Mouse (Mus musculus) midbrain, embryonic 15.5 days (tissue): Measurements from ENCODE around the gene Polk. TPM values are rescaled to one million over a fixed set of nuclear protein-coding genes. Genes with fewer than 3 reads are reported as not detected.

Source experiments
- ATAC-seq: fragments of 200-750 bp; cut with Nextera tagmentation; replicated peaks from 2 replicates; pipeline ENCODE4 v1.8.0; 2017; ENCODE audit warnings: moderate TSS enrichment
- H3K27ac ChIP-seq: fragments of 300-500 bp; sonication (generic); 2 replicates; pipeline ENCODE4 v1.5.1; 2015; ENCODE audit warnings: mild to moderate bottlenecking, inconsistent platforms
- H3K27me3 ChIP-seq: fragments of 300-500 bp; sonication (generic); replicated peaks from 2 replicates; pipeline ENCODE4 v1.6.1; 2015; ENCODE audit warnings: inconsistent platforms
- H3K36me3 ChIP-seq: fragments of 300-500 bp; sonication (generic); replicated peaks from 2 replicates; pipeline ENCODE4 v1.6.1; 2015; ENCODE audit warnings: inconsistent platforms
- H3K4me1 ChIP-seq: fragments of 300-500 bp; sonication (generic); 2 replicates; pipeline ENCODE4 v1.6.1; 2015; ENCODE audit warnings: inconsistent platforms
- H3K4me2 ChIP-seq: fragments of 300-500 bp; sonication (generic); 2 replicates; pipeline ENCODE4 v1.6.1; 2015; ENCODE audit warnings: inconsistent platforms, mild to moderate bottlenecking, moderate library complexity
- H3K4me3 ChIP-seq: fragments of 300-500 bp; sonication (generic); 2 replicates; pipeline ENCODE4 v1.5.1; 2015; ENCODE audit warnings: mild to moderate bottlenecking, inconsistent platforms
- H3K9ac ChIP-seq: fragments of 300-500 bp; sonication (generic); 2 replicates; pipeline ENCODE4 v1.6.1; 2015; ENCODE audit warnings: mild to moderate bottlenecking, inconsistent platforms
- H3K9me3 ChIP-seq: fragments of 300-500 bp; sonication (generic); 2 replicates; pipeline ENCODE4 v1.6.1; 2016; ENCODE audit warnings: inconsistent platforms
- WGBS: fragments of 180-500 bp; shearing (Covaris S2); methylation state at CpG from one replicate; pipeline ENCODE4 v1.1.7; 2015; ENCODE audit warnings: mixed read lengths; 5-methylcytosine and 5-hydroxymethylcytosine counted together
- polyA plus RNA-seq: library from polyadenylated mRNA; unstranded; fragments of >200 nt; fragmentation: Nextera tagmentation; extraction: Ambion mirVana; gene quantifications from 2 replicates; pipeline ENCODE4 v1.2.1, GENCODE M21; 2015

Polk gene
- polyA plus RNA-seq, 1 experiment from 2014 or later, result 7.6 TPM

DNA sequence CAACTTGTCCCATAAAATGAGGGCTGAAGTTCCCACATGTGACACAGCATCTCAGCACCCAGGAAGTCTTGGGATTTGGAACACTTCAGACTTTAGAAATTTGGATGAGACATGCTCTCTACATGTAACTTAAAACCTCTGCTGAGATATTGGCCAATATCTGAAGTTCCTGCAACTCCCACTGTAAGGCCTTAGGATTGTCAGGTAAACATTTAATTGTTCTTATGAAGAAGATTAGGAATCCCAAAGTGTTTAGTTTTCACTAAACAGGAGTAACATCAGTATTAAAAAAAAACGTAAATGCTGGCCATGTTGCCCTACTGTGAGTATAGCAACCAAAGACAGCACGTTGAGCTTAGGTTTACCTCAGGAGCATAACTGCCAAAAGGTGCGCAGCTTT, 51.9 kb downstream of the Polk start, which contains the start of gene Gm17622:
Gene Gm17622, plus strand, starts transcription at position 301 of the 400 bp plus-strand sequence.
- Histone ChIP-seq H3K9me3 (no peaks in the 10 kb centered on the region; the same call in 1 of the 2 replicates), H3K27me3 (no peaks in the 10 kb centered on the region), H3K9ac (no peak within 1 kb of the TSS), H3K27ac (no peak within 1 kb of the TSS), H3K4me3 (no peak within 1 kb of the TSS), H3K4me2 (no peak within 1 kb of the TSS), H3K4me1 (no peaks in the 10 kb centered on the region), H3K36me3 (0 out of 2 replicates have a peak, but pooled peaks cover 9% of the 10 kb centered on the region)
- 93% methylated on average over 3 of the region's 3 CpGs for WGBS
- no peak for ATAC-seq

DNA sequence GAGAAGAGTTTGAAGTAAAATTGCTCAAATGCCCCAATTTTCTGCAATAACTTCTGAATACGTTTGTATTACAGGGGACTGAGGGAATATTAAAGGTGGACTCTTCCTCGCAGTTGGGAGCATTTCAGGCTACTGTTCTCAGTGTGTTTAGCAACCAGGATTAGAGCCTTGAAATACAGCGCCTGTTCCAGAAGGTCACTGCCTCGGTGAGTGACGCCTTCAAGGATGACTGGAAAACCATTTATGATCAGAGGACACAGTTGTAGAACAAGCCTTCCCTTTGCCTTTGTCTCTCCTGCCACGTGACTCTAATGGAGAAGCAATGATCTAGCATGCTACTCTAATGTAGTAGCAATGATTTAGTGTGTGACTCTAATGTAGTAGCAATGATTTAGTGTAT, 54.4 kb downstream of the Polk start:
- ATAC-seq, result no peak
- Histone ChIP-seq H3K27ac (no peak overlapping the region), H3K9ac (no peak overlapping the region), H3K27me3 (no peaks in the 10 kb centered on the region), H3K36me3 (peaks cover 11% of the 10 kb centered on the region; the same call in 1 of the 2 replicates), H3K4me3 (no peak overlapping the region), H3K9me3 (no peaks in the 10 kb centered on the region; the same call in 1 of the 2 replicates), H3K4me2 (no peak overlapping the region), H3K4me1 (no peaks in the 10 kb centered on the region)
- 94% methylated on average over 6 of the region's 6 CpGs for WGBS

DNA sequence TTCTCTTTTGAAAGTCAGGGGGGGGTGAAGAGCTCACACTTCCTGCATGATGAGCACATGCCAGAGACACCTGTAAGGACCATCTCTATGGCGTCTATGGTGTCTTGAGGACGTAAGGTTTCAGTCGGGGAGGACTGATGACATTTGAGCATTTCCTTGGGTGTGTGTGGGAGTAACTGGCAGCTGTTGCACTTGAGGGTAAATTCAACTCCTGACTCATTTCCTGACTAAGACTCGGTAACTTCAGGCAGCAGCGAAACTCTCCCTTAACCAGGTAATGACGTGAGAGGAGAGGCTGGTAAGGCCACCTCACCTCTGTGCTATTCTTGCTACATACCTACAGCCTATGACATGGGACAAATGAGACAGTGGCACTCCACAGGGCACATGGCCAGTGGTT, 55.1 kb downstream of the Polk start:
- no peak for ATAC-seq
- H3K9me3 ChIP-seq, result no peaks in the 10 kb centered on the region; the same call in 1 of the 2 replicates
- no peak overlapping the region for H3K27ac ChIP-seq

DNA sequence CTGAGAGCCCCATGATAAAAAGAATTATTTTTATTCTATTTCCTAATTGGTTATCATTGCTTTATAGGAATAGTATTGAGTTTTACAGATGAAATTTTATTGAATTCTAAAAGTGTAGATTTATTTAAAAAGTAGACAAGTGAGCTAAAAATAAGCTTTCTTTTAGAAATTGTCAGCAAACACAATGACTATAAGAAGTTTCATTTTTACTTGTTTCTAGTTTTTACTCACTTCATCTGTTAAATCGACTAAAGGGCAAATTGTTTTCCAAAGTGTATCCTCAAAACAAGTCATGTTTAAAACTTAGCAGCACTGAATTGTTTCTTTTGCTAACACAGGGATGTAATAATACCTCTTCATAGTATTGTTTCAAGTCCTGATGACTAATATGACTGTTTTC, 63.4 kb downstream of the Polk start:
- no peak overlapping the region for H3K9ac ChIP-seq
- WGBS, result 97% methylated on average over 1 of the region's 1 CpGs
- no peaks in the 10 kb centered on the region for H3K4me1 ChIP-seq
- H3K9me3 ChIP-seq, result no peaks in the 10 kb centered on the region
- no peaks in the 10 kb centered on the region for H3K27me3 ChIP-seq
- ATAC-seq, result no peak
- no peaks in the 10 kb centered on the region; the same call in 1 of the 2 replicates for H3K36me3 ChIP-seq
- H3K27ac ChIP-seq, result no peak overlapping the region
- H3K4me3 ChIP-seq, result no peak overlapping the region
- no peak overlapping the region for H3K4me2 ChIP-seq

More for the DNA sequence above, 55.1 kb downstream of the Polk start:
- no peak overlapping the region for H3K4me3 ChIP-seq
- 90% methylated on average over 6 of the region's 6 CpGs for WGBS
- peaks cover 11% of the 10 kb centered on the region; the same call in 1 of the 2 replicates for H3K36me3 ChIP-seq
- H3K4me1 ChIP-seq, result no peaks in the 10 kb centered on the region
- H3K9ac ChIP-seq, result no peak overlapping the region
- no peak overlapping the region for H3K4me2 ChIP-seq
- no peaks in the 10 kb centered on the region for H3K27me3 ChIP-seq

DNA sequence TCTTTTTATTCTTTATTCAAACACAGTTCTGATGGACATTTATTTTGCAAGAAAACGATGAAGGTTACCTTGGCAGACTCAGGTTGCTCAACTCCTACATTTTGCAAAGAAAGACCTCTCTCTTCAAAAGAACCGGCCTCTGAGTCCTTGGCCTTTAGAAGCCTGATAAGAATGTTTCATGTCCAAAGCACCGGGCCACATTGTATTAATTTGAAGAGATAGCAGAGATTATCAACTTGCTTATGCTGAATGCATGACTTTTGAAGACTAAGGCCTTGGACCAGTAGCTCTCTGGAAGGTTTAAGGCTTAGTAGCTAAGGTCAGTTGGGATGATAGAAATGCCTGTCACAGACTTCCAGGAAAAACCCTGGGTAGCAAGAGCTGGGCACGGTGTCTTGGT, 65.2 kb downstream of the Polk start:
- Histone ChIP-seq H3K4me2 (no peak overlapping the region), H3K36me3 (no peaks in the 10 kb centered on the region), H3K27me3 (no peaks in the 10 kb centered on the region), H3K9ac (no peak overlapping the region), H3K4me3 (no peak overlapping the region), H3K9me3 (no peaks in the 10 kb centered on the region), H3K4me1 (no peaks in the 10 kb centered on the region), H3K27ac (no peak overlapping the region)
- ATAC-seq, result no peak
- WGBS, result 97% methylated on average over 4 of the region's 4 CpGs

DNA sequence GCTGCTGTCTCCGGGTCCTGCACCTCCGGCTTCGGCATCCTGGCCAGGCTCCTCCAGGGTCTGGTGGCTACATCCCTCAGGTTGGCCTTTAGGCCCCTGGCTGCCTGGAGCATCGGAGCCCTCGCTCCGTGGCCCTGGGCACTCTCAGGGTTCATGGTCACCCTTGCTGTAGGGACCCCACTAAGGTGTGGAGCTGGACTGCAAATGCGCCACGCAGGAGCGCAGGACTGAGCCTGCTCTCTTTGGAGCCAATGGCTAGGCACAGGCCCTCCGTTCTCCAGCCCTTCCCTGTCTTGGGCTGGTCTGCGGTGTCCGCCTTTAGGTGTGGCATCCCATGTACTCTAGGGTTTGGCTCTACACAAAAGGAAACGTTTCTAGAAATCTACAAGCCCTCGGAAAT, 71.4 kb downstream of the Polk start, which contains the start of gene Ankdd1b:
Gene Ankdd1b, minus strand, starts transcription at position 242 of the 400 bp plus-strand sequence.
- no peaks in the 10 kb centered on the region for H3K4me1 ChIP-seq
- no peak within 1 kb of the TSS for H3K27ac ChIP-seq
- H3K9me3 ChIP-seq, result no peaks in the 10 kb centered on the region
- H3K4me2 ChIP-seq, result no peak within 1 kb of the TSS
- no peak within 1 kb of the TSS for H3K9ac ChIP-seq
- H3K36me3 ChIP-seq, result no peaks in the 10 kb centered on the region
- ATAC-seq, result no peak
- H3K27me3 ChIP-seq, result no peaks in the 10 kb centered on the region
- no peak within 1 kb of the TSS for H3K4me3 ChIP-seq
- WGBS, result 93% methylated on average over 14 of the region's 14 CpGs

DNA sequence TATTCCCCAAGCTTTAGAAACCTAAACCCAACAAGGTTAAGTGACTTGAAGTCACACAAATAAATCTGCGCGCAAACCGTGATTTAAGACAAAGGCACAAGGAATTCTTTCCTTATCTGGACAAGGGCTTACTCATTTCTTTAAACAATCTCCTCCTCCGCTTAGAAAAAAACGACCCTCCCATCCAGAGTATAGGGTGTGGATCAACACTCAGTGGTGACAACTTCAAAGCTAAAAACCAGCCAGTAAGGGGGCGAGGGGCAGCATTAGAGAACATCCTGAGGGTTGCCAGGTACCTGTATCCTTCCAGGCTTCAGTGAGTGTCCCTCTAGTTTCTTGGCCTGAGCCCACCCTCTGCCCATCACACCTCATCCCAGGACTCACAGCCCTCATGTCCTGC, 71.8 kb downstream of the Polk start:
- ATAC-seq, result no peak
- Histone ChIP-seq H3K9ac (no peak overlapping the region), H3K9me3 (no peaks in the 10 kb centered on the region), H3K27ac (no peak overlapping the region), H3K27me3 (no peaks in the 10 kb centered on the region), H3K4me1 (no peaks in the 10 kb centered on the region), H3K36me3 (no peaks in the 10 kb centered on the region), H3K4me3 (no peak overlapping the region), H3K4me2 (no peak overlapping the region)
- WGBS, result 89% methylated on average over 6 of the region's 6 CpGs

DNA sequence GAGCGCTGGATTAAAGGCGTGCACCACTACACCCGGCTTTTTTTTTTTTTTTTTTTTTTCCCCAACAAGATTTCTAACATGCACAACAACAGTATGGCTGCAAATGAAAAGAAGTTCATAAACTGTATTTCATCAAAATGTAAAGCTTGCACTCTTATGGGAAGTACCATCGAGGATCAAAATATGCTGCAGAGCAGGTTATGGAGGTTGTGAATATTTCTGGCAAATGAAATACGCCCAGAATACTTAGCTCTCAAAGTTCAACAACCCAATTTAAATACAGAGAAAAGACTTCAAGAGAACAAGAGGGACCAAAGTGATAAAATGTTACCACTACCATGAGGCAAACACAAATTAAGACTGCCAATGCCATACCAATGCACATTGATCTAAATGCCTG, 73.7 kb downstream of the Polk start:
- whole genome bisulfite sequencing, result 88% methylated on average over 5 of the region's 5 CpGs
- H3K9ac ChIP-seq, result no peak overlapping the region
- H3K27ac ChIP-seq, result no peak overlapping the region
- no peaks in the 10 kb centered on the region for H3K9me3 ChIP-seq
- H3K4me1 ChIP-seq, result no peaks in the 10 kb centered on the region
- no peak for ATAC-seq
- H3K36me3 ChIP-seq, result no peaks in the 10 kb centered on the region
- no peaks in the 10 kb centered on the region for H3K27me3 ChIP-seq
- no peak overlapping the region for H3K4me2 ChIP-seq
- H3K4me3 ChIP-seq, result no peak overlapping the region

DNA sequence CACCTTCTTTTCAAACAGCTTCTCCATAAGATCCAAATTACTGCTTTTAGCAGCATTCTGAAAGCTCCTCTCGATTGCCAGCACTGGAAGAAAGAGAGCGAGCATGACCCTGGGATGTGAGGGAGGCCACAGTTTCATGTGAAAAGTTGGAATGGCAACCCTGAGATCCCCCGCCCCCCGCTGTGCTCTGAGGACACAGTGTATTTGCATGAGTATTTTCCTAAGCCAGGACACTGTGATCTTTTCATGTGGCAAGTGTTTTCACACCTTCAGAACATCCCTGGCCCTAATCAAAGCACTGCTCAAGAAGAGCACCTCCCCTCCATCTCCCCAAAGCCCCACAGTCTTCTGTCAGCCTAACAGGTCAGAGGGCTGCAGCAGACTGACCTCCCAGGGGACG, 77.1 kb downstream of the Polk start:
- Histone ChIP-seq H3K9ac (no peak overlapping the region), H3K9me3 (no peaks in the 10 kb centered on the region), H3K4me3 (no peak overlapping the region), H3K27ac (no peak overlapping the region), H3K4me2 (no peak overlapping the region), H3K27me3 (no peaks in the 10 kb centered on the region), H3K36me3 (no peaks in the 10 kb centered on the region), H3K4me1 (no peaks in the 10 kb centered on the region)
- 62% methylated on average over 5 of the region's 5 CpGs for WGBS
- ATAC-seq, result no peak

DNA sequence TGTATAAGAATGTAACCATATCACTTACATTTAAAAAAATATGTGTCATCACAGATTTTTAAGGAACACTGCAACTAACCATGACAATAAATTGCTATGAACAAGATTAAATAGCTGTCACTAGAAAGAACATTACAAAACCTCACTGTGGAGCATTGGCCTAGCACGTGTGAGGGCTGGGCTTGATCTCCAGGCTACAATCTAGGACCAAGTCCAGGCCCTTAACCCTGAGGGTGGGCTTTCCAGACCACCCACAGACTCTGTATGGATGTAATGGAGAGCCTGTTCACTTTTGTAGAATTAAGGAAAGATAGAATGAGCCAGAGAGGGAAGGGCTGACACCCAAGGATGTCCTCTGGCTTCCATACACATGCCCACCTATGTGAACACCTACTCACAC, 79.7 kb downstream of the Polk start:
- Histone ChIP-seq H3K36me3 (no peaks in the 10 kb centered on the region), H3K4me2 (no peak overlapping the region), H3K4me3 (no peak overlapping the region), H3K27me3 (no peaks in the 10 kb centered on the region), H3K9me3 (no peaks in the 10 kb centered on the region), H3K9ac (no peak overlapping the region), H3K27ac (no peak overlapping the region), H3K4me1 (no peaks in the 10 kb centered on the region)
- 77% methylated on average over 1 of the region's 1 CpGs for WGBS
- no peak for ATAC-seq

DNA sequence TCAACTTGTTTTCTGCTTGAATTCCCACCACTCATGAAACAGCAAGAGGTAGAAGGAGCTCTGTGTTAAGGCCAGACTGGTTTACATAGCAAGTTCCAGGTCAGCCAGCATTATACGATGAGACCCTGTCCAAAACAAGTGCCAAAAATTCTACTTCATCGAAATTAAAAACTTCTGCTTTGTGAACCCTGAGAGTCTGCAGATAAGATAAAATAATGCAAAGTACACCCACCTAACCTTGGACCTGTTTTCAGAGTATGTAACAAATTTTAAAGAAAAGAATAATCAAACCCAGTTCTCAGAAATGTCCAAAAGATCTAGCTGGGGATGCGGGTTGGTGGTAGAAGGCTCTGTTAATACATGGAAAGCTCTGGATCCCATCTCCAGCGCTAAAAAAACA, 83.8 kb downstream of the Polk start:
- WGBS, result 83% methylated on average over 4 of the region's 4 CpGs
- Histone ChIP-seq H3K36me3 (no peaks in the 10 kb centered on the region), H3K27me3 (no peaks in the 10 kb centered on the region), H3K4me3 (no peak overlapping the region), H3K4me2 (no peak overlapping the region), H3K9me3 (no peaks in the 10 kb centered on the region), H3K27ac (no peak overlapping the region), H3K4me1 (no peaks in the 10 kb centered on the region), H3K9ac (no peak overlapping the region)
- ATAC-seq, result no peak

DNA sequence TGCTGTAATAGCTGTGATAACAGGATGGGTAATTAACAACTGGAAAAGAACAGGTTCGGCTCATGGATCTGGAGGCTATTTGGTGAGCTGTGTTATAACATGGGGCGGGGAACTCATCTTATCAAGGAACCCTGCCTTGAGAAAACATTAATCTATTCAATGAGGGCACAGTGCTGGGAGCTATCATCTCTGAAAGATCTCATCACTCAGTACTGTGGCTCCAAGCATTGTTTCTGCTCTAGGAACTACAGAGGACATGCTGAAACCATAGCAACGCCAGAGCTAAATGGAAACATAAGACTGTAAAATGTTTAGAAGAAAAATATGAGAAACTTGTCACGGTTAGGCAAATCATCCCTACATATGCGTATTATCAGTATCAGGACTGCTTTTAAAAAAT, 84.4 kb downstream of the Polk start:
- no peaks in the 10 kb centered on the region for H3K4me1 ChIP-seq
- no peak overlapping the region for H3K4me3 ChIP-seq
- H3K27me3 ChIP-seq, result no peaks in the 10 kb centered on the region
- no peak for ATAC-seq
- WGBS, result 81% methylated on average over 5 of the region's 5 CpGs
- H3K9me3 ChIP-seq, result no peaks in the 10 kb centered on the region
- no peak overlapping the region for H3K9ac ChIP-seq
- no peak overlapping the region for H3K4me2 ChIP-seq
- H3K27ac ChIP-seq, result no peak overlapping the region
- no peaks in the 10 kb centered on the region for H3K36me3 ChIP-seq

DNA sequence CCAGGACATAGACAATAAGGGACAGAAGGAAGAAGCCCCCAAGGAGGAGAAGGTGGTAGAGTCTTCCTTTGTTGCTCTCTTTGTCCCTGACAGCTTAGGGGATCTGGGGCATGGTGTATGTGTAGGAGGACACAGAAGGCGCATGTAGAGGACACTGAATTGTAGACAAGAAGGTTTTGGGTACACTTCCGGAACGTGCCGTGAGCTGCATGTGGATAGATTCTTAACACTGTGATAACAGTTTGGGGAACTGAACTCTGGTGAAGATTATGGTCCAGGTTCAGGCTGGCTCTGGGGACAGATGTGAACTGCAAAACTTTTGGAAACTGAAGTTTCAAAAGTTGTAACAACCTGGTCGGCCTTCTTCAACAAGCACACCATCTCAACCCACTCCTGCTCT, 84.8 kb downstream of the Polk start:
- no peak overlapping the region for H3K9ac ChIP-seq
- no peaks in the 10 kb centered on the region for H3K27me3 ChIP-seq
- H3K4me3 ChIP-seq, result no peak overlapping the region
- no peaks in the 10 kb centered on the region for H3K36me3 ChIP-seq
- WGBS, result 95% methylated on average over 5 of the region's 5 CpGs
- H3K9me3 ChIP-seq, result no peaks in the 10 kb centered on the region
- H3K4me1 ChIP-seq, result no peaks in the 10 kb centered on the region
- ATAC-seq, result no peak
- no peak overlapping the region for H3K4me2 ChIP-seq
- no peak overlapping the region for H3K27ac ChIP-seq
